Mouse (Mus musculus) lung, postnatal 0 days (tissue): Measurements from ENCODE around the gene Luzp1. TPM values are rescaled to one million over a fixed set of nuclear protein-coding genes. Genes with fewer than 3 reads are reported as not detected.
A peak's percentile ranks its signal among the peaks of the same experiment; 100 is the strongest.

Experiments used
- ATAC-seq: fragments of 200-750 bp; cut with Nextera tagmentation; 2 replicates; pipeline ENCODE4 v1.8.0; 2017; ENCODE audit warnings: moderate library complexity
- DNase-seq: peaks from one replicate; pipeline ENCODE4 v3.0.0-alpha.2; 2016; ENCODE audit warnings: low spot score
- H3K27ac ChIP-seq: fragments of 300-500 bp; sonication (generic); 2 replicates; pipeline ENCODE4 v1.5.1; 2014; ENCODE audit warnings: antibody characterized with exemption, mild to moderate bottlenecking, low read length, mixed read lengths
- H3K27me3 ChIP-seq: fragments of 300-500 bp; sonication (generic); replicated peaks from 2 replicates; pipeline ENCODE4 v1.6.1; 2014; ENCODE audit warnings: low read length, mixed read lengths; ENCODE audit not compliant: insufficient read depth
- H3K36me3 ChIP-seq: fragments of 300-500 bp; sonication (generic); 2 replicates; pipeline ENCODE4 v1.6.1; 2014; ENCODE audit warnings: low read length, mixed read lengths; ENCODE audit not compliant: insufficient read depth
- H3K4me1 ChIP-seq: fragments of 300-500 bp; sonication (generic); 2 replicates; pipeline ENCODE4 v1.6.1; 2014; ENCODE audit warnings: antibody characterized with exemption, low read depth, low read length, mixed read lengths; ENCODE audit not compliant: insufficient read depth
- H3K4me2 ChIP-seq: fragments of 300-500 bp; sonication (generic); replicated peaks from 2 replicates; pipeline ENCODE4 v1.6.1; 2014; ENCODE audit warnings: low read depth, mild to moderate bottlenecking, low read length, moderate library complexity, mixed read lengths
- H3K4me3 ChIP-seq: fragments of 300-500 bp; sonication (generic); 2 replicates; pipeline ENCODE4 v1.5.1; 2014; ENCODE audit warnings: low read depth, low read length
- H3K9ac ChIP-seq: fragments of 300-500 bp; sonication (generic); replicated peaks from 2 replicates; pipeline ENCODE4 v1.6.1; 2014; ENCODE audit warnings: low read depth, mild to moderate bottlenecking
- H3K9me3 ChIP-seq: fragments of 300-500 bp; sonication (generic); 2 replicates; pipeline ENCODE4 v1.6.1; 2016; ENCODE audit warnings: low read length, mixed read lengths
- CTCF ChIP-seq: IDR thresholded peaks from 2 replicates; pipeline ENCODE4 v1.5.1; 2016; ENCODE audit warnings: antibody characterized with exemption, mild to moderate bottlenecking
- EP300 ChIP-seq: IDR thresholded peaks from 2 replicates; pipeline ENCODE4 v1.6.1; 2016; ENCODE audit warnings: antibody characterized with exemption, mild to moderate bottlenecking, control low read depth
- WGBS: fragments of 180-500 bp; shearing (Covaris S2); extraction: QIAGEN DNeasy Blood & Tissue Kit; methylation state at CpG from one replicate; pipeline ENCODE4 v1.1.7; 2014; 5-methylcytosine and 5-hydroxymethylcytosine counted together
- polyA plus RNA-seq: library from polyadenylated mRNA; unstranded; fragments of >200 nt; fragmentation: Nextera tagmentation; extraction: Ambion mirVana; gene quantifications from 2 replicates; pipeline ENCODE4 v1.2.1, GENCODE M21; 2015

Gene Luzp1
- polyA plus RNA-seq, 1 experiment from 2014 or later: 109 TPM

DNA sequence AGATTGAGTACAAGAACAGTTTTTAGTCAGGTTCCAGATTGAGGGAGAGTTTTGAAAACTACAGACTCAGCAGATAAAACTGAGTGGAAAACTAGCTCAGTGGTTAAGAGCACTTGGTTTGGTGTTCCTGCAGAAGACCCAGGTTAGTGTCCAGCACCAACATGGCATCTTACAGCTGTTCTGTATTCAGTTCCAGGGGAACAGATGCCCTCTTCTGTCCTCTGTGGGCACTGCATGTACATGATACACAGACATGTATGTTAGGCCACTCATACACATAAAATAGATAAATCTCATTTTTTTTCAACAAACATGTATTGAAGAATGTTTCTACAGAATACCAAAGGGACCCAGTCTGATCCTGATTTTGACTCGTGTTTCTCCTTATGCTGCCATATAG is 40.3 kb downstream of the Luzp1 start:
- no peak for DNase-seq
- 72% methylated on average over 1 of the region's 1 CpGs for WGBS
- no peak for ATAC-seq
- Histone ChIP-seq H3K36me3 (no peaks in the 10 kb centered on the region), H3K27ac (no peak overlapping the region), H3K9ac (no peak overlapping the region), H3K4me3 (no peak overlapping the region), H3K4me2 (no peak overlapping the region), H3K27me3 (no peaks in the 10 kb centered on the region), H3K9me3 (no peaks in the 10 kb centered on the region), H3K4me1 (peaks cover 4% of the 10 kb centered on the region; the same call in 1 of the 2 replicates)
- TF ChIP-seq EP300 (no peak), CTCF (peak; percentile 67)

GRCm38 (mm10) chr4:136511708-136512107 is 42.1 kb downstream of the Luzp1 start:
- WGBS: 34% methylated on average over 4 of the region's 4 CpGs
- Histone ChIP-seq H3K4me3 (no peak overlapping the region), H3K9ac (no peak overlapping the region), H3K4me1 (peaks cover 4% of the 10 kb centered on the region; the same call in 1 of the 2 replicates), H3K9me3 (no peaks in the 10 kb centered on the region), H3K36me3 (no peaks in the 10 kb centered on the region), H3K27me3 (no peaks in the 10 kb centered on the region), H3K4me2 (no peak overlapping the region), H3K27ac (no peak overlapping the region)
- TF ChIP-seq EP300 (no peak), CTCF (no peak)
- ATAC-seq (no peak; the same call in 1 of the 2 replicates), DNase-seq (peak; percentile 64)

GRCm38 (mm10) chr4:136512905-136513304 is 43.3 kb downstream of the Luzp1 start:
- no peak for DNase-seq
- H3K4me1 ChIP-seq: peaks cover 4% of the 10 kb centered on the region; the same call in 1 of the 2 replicates
- H3K4me2 ChIP-seq: no peak overlapping the region
- H3K4me3 ChIP-seq: no peak overlapping the region
- H3K27ac ChIP-seq: no peak overlapping the region
- TF ChIP-seq CTCF: no peak
- no peak for TF ChIP-seq EP300
- no peaks in the 10 kb centered on the region for H3K27me3 ChIP-seq
- H3K9ac ChIP-seq: no peak overlapping the region
- no peak for ATAC-seq
- H3K9me3 ChIP-seq: no peaks in the 10 kb centered on the region
- H3K36me3 ChIP-seq: no peaks in the 10 kb centered on the region

GRCm38 (mm10) chr4:136518141-136518540 is 48.6 kb downstream of the Luzp1 start:
- H3K36me3 ChIP-seq: no peaks in the 10 kb centered on the region
- TF ChIP-seq CTCF (no peak), EP300 (no peak)
- H3K9ac ChIP-seq: no peak overlapping the region
- 69% methylated on average over 2 of the region's 2 CpGs for WGBS
- no peaks in the 10 kb centered on the region for H3K27me3 ChIP-seq
- no peak overlapping the region for H3K27ac ChIP-seq
- H3K4me3 ChIP-seq: no peak overlapping the region
- no peaks in the 10 kb centered on the region; the same call in 1 of the 2 replicates for H3K4me1 ChIP-seq
- H3K9me3 ChIP-seq: no peaks in the 10 kb centered on the region
- ATAC-seq: no peak
- H3K4me2 ChIP-seq: no peak overlapping the region
- DNase-seq: no peak

DNA sequence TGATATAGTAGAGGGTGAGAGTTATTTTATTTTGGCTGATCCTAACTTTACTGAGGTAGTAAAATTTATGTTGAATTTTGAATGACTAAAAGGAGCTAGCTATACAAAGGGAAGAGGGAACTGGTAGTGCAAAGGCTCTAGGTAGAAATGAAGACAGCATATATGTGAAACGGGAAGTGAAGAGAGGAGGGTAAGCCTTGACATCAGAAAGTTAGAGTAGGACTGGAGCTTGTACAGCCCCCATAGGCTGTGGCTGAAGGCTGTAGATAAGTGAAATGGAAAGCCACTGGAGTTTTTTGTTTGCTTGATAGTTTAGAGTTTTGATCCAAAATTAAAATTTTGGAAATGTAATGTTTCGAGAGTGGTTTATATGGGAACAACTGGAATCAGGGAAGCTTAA is 49.0 kb downstream of the Luzp1 start:
- H3K4me2 ChIP-seq: no peak overlapping the region
- TF ChIP-seq EP300: no peak
- no peak for TF ChIP-seq CTCF
- no peaks in the 10 kb centered on the region; the same call in 1 of the 2 replicates for H3K4me1 ChIP-seq
- no peaks in the 10 kb centered on the region for H3K9me3 ChIP-seq
- H3K27ac ChIP-seq: no peak overlapping the region
- no peak for ATAC-seq
- no peaks in the 10 kb centered on the region for H3K36me3 ChIP-seq
- no peak overlapping the region for H3K4me3 ChIP-seq
- no peaks in the 10 kb centered on the region for H3K27me3 ChIP-seq
- no peak for DNase-seq
- H3K9ac ChIP-seq: no peak overlapping the region
- WGBS: 83% methylated on average over 2 of the region's 2 CpGs

- no peak overlapping the region for H3K4me2 ChIP-seq
- no peak for ATAC-seq
- no peak overlapping the region for H3K4me3 ChIP-seq
- no peaks in the 10 kb centered on the region for H3K27me3 ChIP-seq
- H3K9me3 ChIP-seq: no peaks in the 10 kb centered on the region
- no peaks in the 10 kb centered on the region for H3K4me1 ChIP-seq
- TF ChIP-seq CTCF (no peak), EP300 (no peak)
- DNase-seq: no peak
- H3K36me3 ChIP-seq: no peaks in the 10 kb centered on the region
- no peak overlapping the region for H3K9ac ChIP-seq
- no peak overlapping the region for H3K27ac ChIP-seq
Observed at GRCm38 (mm10) chr4:136519866-136520265, 50.3 kb downstream of the Luzp1 start.

DNA sequence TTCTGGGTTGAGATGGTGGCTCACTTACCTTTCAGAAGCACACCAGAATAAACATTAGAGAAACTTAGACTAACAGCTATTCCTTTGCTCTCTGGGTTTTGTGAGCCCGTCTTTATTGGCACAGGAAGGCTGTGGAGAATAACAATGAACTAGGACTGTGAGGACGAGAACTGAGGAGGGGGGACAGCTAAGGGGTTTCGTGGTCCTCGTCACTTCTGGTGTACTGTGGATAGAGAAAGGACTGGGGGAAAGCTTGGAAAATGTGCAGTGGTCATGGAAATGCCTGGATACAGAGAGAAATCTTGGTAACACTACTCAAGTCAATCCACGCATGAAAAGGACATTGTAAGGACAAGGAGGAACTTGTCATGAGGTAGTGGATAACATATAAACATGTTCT is 52.3 kb downstream of the Luzp1 start:
- no peaks in the 10 kb centered on the region for H3K4me1 ChIP-seq
- ATAC-seq: no peak
- no peak overlapping the region for H3K4me2 ChIP-seq
- no peaks in the 10 kb centered on the region for H3K27me3 ChIP-seq
- H3K9me3 ChIP-seq: no peaks in the 10 kb centered on the region
- no peak for DNase-seq
- 62% methylated on average over 5 of the region's 5 CpGs for WGBS
- H3K9ac ChIP-seq: no peak overlapping the region
- no peak overlapping the region for H3K4me3 ChIP-seq
- no peak overlapping the region for H3K27ac ChIP-seq
- no peaks in the 10 kb centered on the region for H3K36me3 ChIP-seq
- no peak for TF ChIP-seq CTCF
- TF ChIP-seq EP300: no peak
